Mouse (Mus musculus): ENCODE results near the gene Cfap97d1.

GRCm38 (mm10) chr11:101991813-101992212 lies 7.7 kb downstream of the Cfap97d1 start:
- TF ChIP-seq CTCF (IDR thresholded peaks at IDR 0.05; ENCODE audit: low read depth) = no peak
- no peak for TF ChIP-seq EP300 (IDR thresholded peaks at IDR 0.05; ENCODE audit: low read depth)
